Mouse (Mus musculus): ENCODE measurements around the gene Hsf5.

- TF ChIP-seq CTCF (IDR thresholded peaks at IDR 0.05; ENCODE audit: control insufficient read depth, insufficient read depth, insufficient read length) (no peak), MYOG (IDR thresholded peaks at IDR 0.05; ENCODE audit: control insufficient read depth, extremely low read depth, insufficient read length) (no peak), MAX (IDR thresholded peaks at IDR 0.05) (no peak), USF1 (IDR thresholded peaks at IDR 0.05; ENCODE audit: low read depth) (no peak), MYOD1 (IDR thresholded peaks at IDR 0.05; ENCODE audit: control insufficient read depth, insufficient read length, low read depth) (no peak), FOSL1 (IDR thresholded peaks at IDR 0.05; ENCODE audit: insufficient read depth, low read length, poor library complexity, severe bottlenecking) (no peak), CEBPB (IDR thresholded peaks at IDR 0.05; ENCODE audit: low read depth) (no peak)
These were observed 92.0 kb downstream of the Hsf5 start for GRCm38 (mm10) chr11:87708979-87709378.
